Mouse (Mus musculus): ENCODE data around the gene Slit1. TPM values are rescaled to one million over a fixed set of nuclear protein-coding genes. Genes with fewer than 3 reads are reported as not detected.

The Slit1 gene
- polyA plus RNA-seq, 1 experiment = 0.94 TPM

GRCm38 (mm10) chr19:41716233-41717218 lies 26.9 kb downstream of the Slit1 start:
- H3K27ac ChIP-seq (ENCODE audit: control insufficient read depth, insufficient read depth, low read length) = no peak overlapping the region
- WGBS = 62% methylated on average over 19 of the region's 19 CpGs
- no peaks in the 10 kb centered on the region for H3K27me3 ChIP-seq (ENCODE audit: control insufficient read depth, insufficient read depth, low read length)
- DNase-seq = no peak
- no peak overlapping the region for H3K4me3 ChIP-seq (ENCODE audit: control insufficient read depth, insufficient read depth, low read length)
- TF ChIP-seq POLR2A (IDR thresholded peaks at IDR 0.05; ENCODE audit: control insufficient read depth, extremely low read depth, insufficient read depth, low read length, poor library complexity) = no peak
- no peak for TF ChIP-seq CTCF (IDR thresholded peaks at IDR 0.05; ENCODE audit: borderline replicate concordance, control insufficient read depth, extremely low read depth, insufficient read depth, low read length, poor library complexity)
- no peaks in the 10 kb centered on the region for H3K36me3 ChIP-seq (ENCODE audit: control insufficient read depth, insufficient read depth, low read length)
- no peaks in the 10 kb centered on the region; the same call in 1 of the 2 replicates for H3K4me1 ChIP-seq (replicated peaks; ENCODE audit: control insufficient read depth, insufficient read depth, low read length)

GRCm38 (mm10) chr19:41714431-41714917 lies 29.0 kb downstream of the Slit1 start:
- DNase-seq = no peak
- H3K27ac ChIP-seq (ENCODE audit: control insufficient read depth, insufficient read depth, low read length) = no peak overlapping the region
- H3K36me3 ChIP-seq (ENCODE audit: control insufficient read depth, insufficient read depth, low read length) = no peaks in the 10 kb centered on the region
- H3K4me1 ChIP-seq (replicated peaks; ENCODE audit: control insufficient read depth, insufficient read depth, low read length) = no peaks in the 10 kb centered on the region; the same call in 1 of the 2 replicates
- TF ChIP-seq CTCF (IDR thresholded peaks at IDR 0.05; ENCODE audit: borderline replicate concordance, control insufficient read depth, extremely low read depth, insufficient read depth, low read length, poor library complexity) (no peak), POLR2A (IDR thresholded peaks at IDR 0.05; ENCODE audit: control insufficient read depth, extremely low read depth, insufficient read depth, low read length, poor library complexity) (no peak)
- WGBS = 85% methylated on average over 9 of the region's 9 CpGs
- H3K27me3 ChIP-seq (ENCODE audit: control insufficient read depth, insufficient read depth, low read length) = no peaks in the 10 kb centered on the region
- H3K4me3 ChIP-seq (ENCODE audit: control insufficient read depth, insufficient read depth, low read length) = no peak overlapping the region

- Histone ChIP-seq H3K27ac (ENCODE audit: control insufficient read depth, insufficient read depth, low read length) (no peak overlapping the region), H3K4me3 (ENCODE audit: control insufficient read depth, insufficient read depth, low read length) (no peak overlapping the region), H3K27me3 (ENCODE audit: control insufficient read depth, insufficient read depth, low read length) (no peaks in the 10 kb centered on the region), H3K36me3 (ENCODE audit: control insufficient read depth, insufficient read depth, low read length) (no peaks in the 10 kb centered on the region), H3K4me1 (replicated peaks; ENCODE audit: control insufficient read depth, insufficient read depth, low read length) (no peaks in the 10 kb centered on the region)
- TF ChIP-seq CTCF (IDR thresholded peaks at IDR 0.05; ENCODE audit: borderline replicate concordance, control insufficient read depth, extremely low read depth, insufficient read depth, low read length, poor library complexity) (no peak), POLR2A (IDR thresholded peaks at IDR 0.05; ENCODE audit: control insufficient read depth, extremely low read depth, insufficient read depth, low read length, poor library complexity) (no peak)
- WGBS = 88% methylated on average over 8 of the region's 8 CpGs
- no peak for DNase-seq
Observed at GRCm38 (mm10) chr19:41712829-41713228, 30.6 kb downstream of the Slit1 start.

- H3K27me3 ChIP-seq (ENCODE audit: control insufficient read depth, insufficient read depth, low read length) = no peaks in the 10 kb centered on the region
- no peak overlapping the region for H3K4me3 ChIP-seq (ENCODE audit: control insufficient read depth, insufficient read depth, low read length)
- no peak for TF ChIP-seq POLR2A (IDR thresholded peaks at IDR 0.05; ENCODE audit: control insufficient read depth, extremely low read depth, insufficient read depth, low read length, poor library complexity)
- no peak for TF ChIP-seq CTCF (IDR thresholded peaks at IDR 0.05; ENCODE audit: borderline replicate concordance, control insufficient read depth, extremely low read depth, insufficient read depth, low read length, poor library complexity)
- H3K36me3 ChIP-seq (ENCODE audit: control insufficient read depth, insufficient read depth, low read length) = no peaks in the 10 kb centered on the region
- no peak for DNase-seq
- 85% methylated on average over 9 of the region's 9 CpGs for WGBS
- H3K27ac ChIP-seq (ENCODE audit: control insufficient read depth, insufficient read depth, low read length) = no peak overlapping the region
- no peaks in the 10 kb centered on the region for H3K4me1 ChIP-seq (replicated peaks; ENCODE audit: control insufficient read depth, insufficient read depth, low read length)
Observed at GRCm38 (mm10) chr19:41711665-41712064, 31.8 kb downstream of the Slit1 start.

GRCm38 (mm10) chr19:41709497-41710165 lies 33.8 kb downstream of the Slit1 start:
- Histone ChIP-seq H3K4me3 (ENCODE audit: control insufficient read depth, insufficient read depth, low read length) (no peak overlapping the region), H3K36me3 (ENCODE audit: control insufficient read depth, insufficient read depth, low read length) (no peaks in the 10 kb centered on the region), H3K4me1 (replicated peaks; ENCODE audit: control insufficient read depth, insufficient read depth, low read length) (no peaks in the 10 kb centered on the region), H3K27me3 (ENCODE audit: control insufficient read depth, insufficient read depth, low read length) (no peaks in the 10 kb centered on the region), H3K27ac (ENCODE audit: control insufficient read depth, insufficient read depth, low read length) (no peak overlapping the region)
- no peak for DNase-seq
- TF ChIP-seq CTCF (IDR thresholded peaks at IDR 0.05; ENCODE audit: borderline replicate concordance, control insufficient read depth, extremely low read depth, insufficient read depth, low read length, poor library complexity) = no peak
- TF ChIP-seq POLR2A (IDR thresholded peaks at IDR 0.05; ENCODE audit: control insufficient read depth, extremely low read depth, insufficient read depth, low read length, poor library complexity) = no peak
- WGBS = 81% methylated on average over 12 of the region's 12 CpGs

- WGBS = 87% methylated on average over 12 of the region's 12 CpGs
- no peak overlapping the region for H3K27ac ChIP-seq (ENCODE audit: control insufficient read depth, insufficient read depth, low read length)
- no peak for DNase-seq
- H3K36me3 ChIP-seq (ENCODE audit: control insufficient read depth, insufficient read depth, low read length) = no peaks in the 10 kb centered on the region
- no peak for TF ChIP-seq POLR2A (IDR thresholded peaks at IDR 0.05; ENCODE audit: control insufficient read depth, extremely low read depth, insufficient read depth, low read length, poor library complexity)
- no peaks in the 10 kb centered on the region for H3K27me3 ChIP-seq (ENCODE audit: control insufficient read depth, insufficient read depth, low read length)
- H3K4me1 ChIP-seq (replicated peaks; ENCODE audit: control insufficient read depth, insufficient read depth, low read length) = no peaks in the 10 kb centered on the region
- H3K4me3 ChIP-seq (ENCODE audit: control insufficient read depth, insufficient read depth, low read length) = no peak overlapping the region
Observed at GRCm38 (mm10) chr19:41707850-41708249, 35.6 kb downstream of the Slit1 start.
